Mouse (Mus musculus) midbrain, embryonic 16.5 days (tissue): ENCODE measurements around the gene Dcaf15. TPM values are rescaled to one million over a fixed set of nuclear protein-coding genes. Genes with fewer than 3 reads are reported as not detected.

ENCODE experiments used
- microRNA counts: library from miRNA; unstranded; fragments of <30 nt; microRNA quantifications from one replicate; lab custom pipeline; 2016
- microRNA-seq: library from miRNA; unstranded; fragments of <30 nt; microRNA quantifications from one replicate; pipeline ENCODE4, GENCODE M21; 2017
- polyA plus RNA-seq: library from polyadenylated mRNA; unstranded; fragments of >200 nt; fragmentation: Nextera tagmentation; extraction: Ambion mirVana; gene quantifications from 2 replicates; pipeline ENCODE4 v1.2.1, GENCODE M21; 2015

Dcaf15 gene
- polyA plus RNA-seq, 1 experiment from 2014 or later = 24.7 TPM

MicroRNAs within 50 kb of the gene (microRNA counts, 519-probe panel; counts per million panel counts)
- 1,838 counts per million, percentile 39 among the panel's probes with 10 or more counts for microRNA mmu-miR-709 (lab: Ali Mortazavi, UCI)

Small RNA genes lying within 50 kb of the gene (microRNA-seq; reads per million reads assigned to microRNA genes)
- not detected for gene Mir709

Other genes starting within 250 kb of the Dcaf15 start
- gene Adgrl1, start 204.7 kb downstream of the Dcaf15 start, polyA plus RNA-seq = 54.8 and 59.8 TPM in 2 replicates
- gene Gm10644, start 149.6 kb downstream of the Dcaf15 start, polyA plus RNA-seq = 0.58 and 0.69 TPM in 2 replicates
- gene Asf1b, start 149.3 kb downstream of the Dcaf15 start, polyA plus RNA-seq = 6.1 and 6.7 TPM in 2 replicates
- gene Prkaca, start 131.8 kb downstream of the Dcaf15 start, polyA plus RNA-seq = 225 and 231 TPM in 2 replicates
- gene Samd1, start 107.1 kb downstream of the Dcaf15 start, polyA plus RNA-seq = 5.4 and 6.3 TPM in 2 replicates
- gene 1700067K01Rik, start 103.3 kb downstream of the Dcaf15 start, polyA plus RNA-seq = 1.1 and 1.3 TPM in 2 replicates
- gene 2210011C24Rik, start 92.6 kb downstream of the Dcaf15 start, polyA plus RNA-seq = 0.28 and 0.30 TPM in 2 replicates
- 2.8 and 4.7 TPM in 2 replicates for gene Palm3, start 83.3 kb downstream of the Dcaf15 start, polyA plus RNA-seq
- 0.26 and 0.47 TPM in 2 replicates for gene Il27ra, start 62.2 kb downstream of the Dcaf15 start, polyA plus RNA-seq
- 0.72 and 1.9 TPM in 2 replicates for gene Rln3, start 59.8 kb downstream of the Dcaf15 start, polyA plus RNA-seq
- 1.2 and 1.5 TPM in 2 replicates for gene Gm10643, start 39.6 kb downstream of the Dcaf15 start, polyA plus RNA-seq
- 11.3 and 11.7 TPM in 2 replicates for gene Rfx1, start 37.9 kb downstream of the Dcaf15 start, polyA plus RNA-seq
- gene Podnl1, start 21.2 kb upstream of the Dcaf15 start, polyA plus RNA-seq = 0.53 and 0.70 TPM in 2 replicates
- 55.7 and 64.8 TPM in 2 replicates for gene Cc2d1a, start 43.2 kb upstream of the Dcaf15 start, polyA plus RNA-seq
- 2.1 and 2.5 TPM in 2 replicates for gene 4930432K21Rik, start 43.3 kb upstream of the Dcaf15 start, polyA plus RNA-seq
- gene Nanos3, start 80.4 kb upstream of the Dcaf15 start, polyA plus RNA-seq = 6.6 and 7.1 TPM in 2 replicates
- 22.4 and 26.4 TPM in 2 replicates for gene Zswim4, start 132.3 kb upstream of the Dcaf15 start, polyA plus RNA-seq
- gene D8Ertd738e, start 145.0 kb upstream of the Dcaf15 start, polyA plus RNA-seq = 229 and 244 TPM in 2 replicates
- gene Mri1, start 152.6 kb upstream of the Dcaf15 start, polyA plus RNA-seq = 41.1 and 43.4 TPM in 2 replicates
- gene Ccdc130, start 165.6 kb upstream of the Dcaf15 start, polyA plus RNA-seq = 23.0 and 25.4 TPM in 2 replicates